Mouse (Mus musculus) B cell, adult 2 months (primary cell): ENCODE results near the gene Caskin1.

Source experiments
- DNase-seq, 2 experiments: peaks; one replicate each; pipeline ENCODE4 v3.0.0; 2022

The Caskin1 gene

DNA sequence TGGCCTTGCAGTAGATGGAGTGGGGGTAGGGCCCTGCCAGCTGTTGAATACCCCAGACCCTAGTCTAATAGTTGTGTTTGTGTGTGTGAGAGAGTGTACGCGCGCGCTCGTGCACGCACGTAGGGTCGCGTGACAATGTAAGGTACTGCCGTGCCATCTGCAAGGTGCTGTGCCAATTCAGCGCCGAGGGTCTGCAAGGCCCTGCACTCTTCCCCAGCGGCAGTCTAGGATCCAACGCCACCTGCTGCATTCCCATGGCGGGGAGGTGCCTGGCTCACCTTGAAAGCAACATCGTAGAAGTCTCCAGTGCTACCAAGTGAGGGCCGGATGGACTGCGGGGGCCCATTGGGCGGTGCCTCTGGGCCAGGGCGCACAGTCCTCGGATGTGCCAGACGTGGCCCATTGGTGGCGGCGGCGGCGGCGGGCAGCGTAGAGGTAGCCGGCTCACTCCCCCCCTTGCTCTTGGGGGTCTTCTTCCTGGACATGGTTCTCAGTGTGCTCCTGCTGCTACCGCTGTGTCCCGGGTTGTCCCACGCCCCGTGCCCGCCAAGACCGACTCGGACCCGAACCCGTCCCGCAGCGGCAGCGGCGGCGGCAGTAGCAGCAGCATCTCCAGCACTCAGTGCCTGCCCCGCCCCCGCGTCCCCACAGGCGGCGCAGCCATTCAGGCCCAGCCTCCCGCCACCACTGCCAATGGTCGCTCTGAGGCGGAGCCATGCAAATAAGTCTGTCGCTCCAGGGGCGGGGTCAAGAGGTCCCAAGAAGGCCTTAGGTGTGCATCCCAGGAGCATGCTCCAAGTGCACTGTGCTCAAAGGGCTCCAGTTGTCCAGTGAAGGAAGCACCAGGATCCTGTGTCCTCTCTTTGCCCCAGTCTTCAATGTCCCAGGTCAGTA lies 44.9 kb downstream of the Caskin1 start:
- DNase-seq = peak; percentile 87

DNA sequence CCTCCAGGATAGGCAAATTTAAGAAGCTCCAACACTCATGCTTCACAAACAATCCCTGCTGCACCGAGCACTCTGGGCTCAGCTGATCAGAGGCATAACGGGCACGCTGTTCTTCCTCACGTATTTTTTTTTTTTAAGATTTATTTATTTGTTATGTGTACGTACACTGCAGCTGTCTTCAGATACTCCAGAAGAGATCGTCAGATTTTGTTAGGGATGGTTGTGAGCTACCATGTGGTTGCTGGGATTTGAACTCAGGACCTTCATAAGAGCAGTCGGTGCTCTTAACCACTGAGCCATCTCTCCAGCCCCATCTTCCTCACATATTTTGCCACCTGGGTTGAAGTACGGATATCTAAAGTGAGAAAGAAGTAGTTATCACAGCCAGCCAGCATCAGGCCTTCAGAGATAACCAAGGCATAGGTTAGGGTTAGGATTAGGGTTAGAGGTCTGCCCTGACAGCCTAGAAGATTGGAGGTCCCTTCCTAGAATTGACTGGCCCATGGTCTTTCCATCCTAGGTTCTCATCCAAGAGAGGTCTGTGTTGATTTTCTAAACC lies 45.8 kb downstream of the Caskin1 start, which contains the start of gene Rab26:
Gene Rab26 (minus strand): TSS at position 51 of the 559 bp plus-strand sequence.
- no peak for DNase-seq

- DNase-seq = no peak
Measured at GRCm38 (mm10) chr17:24535300-24535699, 46.9 kb downstream of the Caskin1 start.

DNA sequence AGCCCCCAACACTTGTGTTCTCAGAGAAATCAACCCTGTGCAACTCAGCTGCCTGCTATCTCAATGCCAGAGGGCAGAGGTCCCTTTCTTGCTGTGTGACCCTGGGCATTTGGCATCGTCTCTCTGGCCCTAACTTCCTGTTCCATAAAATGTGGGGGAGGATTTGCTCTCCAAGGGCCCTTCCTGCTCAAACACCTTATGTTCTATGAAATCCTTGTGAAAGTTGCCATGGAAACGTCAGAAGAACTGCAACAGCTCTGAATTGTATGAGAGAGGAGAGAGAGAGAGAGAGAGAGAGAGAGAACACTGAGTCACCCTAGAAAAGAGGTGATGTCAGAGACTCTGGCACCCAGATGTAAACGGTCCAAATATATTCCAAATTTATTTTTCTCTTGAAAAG lies 49.1 kb downstream of the Caskin1 start:
- DNase-seq = no peak

DNA sequence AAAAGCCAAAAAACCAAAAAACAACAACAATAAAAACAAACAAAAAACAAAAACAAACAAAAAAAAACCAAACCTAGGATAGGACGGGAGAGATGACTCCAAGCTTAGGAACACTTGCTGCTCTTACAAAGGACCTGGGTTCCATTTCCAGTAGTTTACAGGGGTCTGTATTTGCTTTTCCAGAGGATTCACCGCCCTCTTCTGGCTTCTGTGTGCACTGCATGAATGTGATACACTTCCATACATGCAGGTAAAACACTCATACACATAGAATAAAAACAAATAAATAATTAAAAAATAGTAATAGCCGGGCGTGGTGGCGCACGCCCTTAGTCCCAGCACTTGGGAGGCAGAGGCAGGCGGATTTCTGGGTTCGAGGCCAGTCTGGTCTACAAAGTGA lies 50.5 kb downstream of the Caskin1 start:
- peak; percentile 57 to 70 for DNase-seq

GRCm38 (mm10) chr17:24540375-24540774 lies 52.0 kb downstream of the Caskin1 start:
- DNase-seq = peak; percentile 66 to 71

DNA sequence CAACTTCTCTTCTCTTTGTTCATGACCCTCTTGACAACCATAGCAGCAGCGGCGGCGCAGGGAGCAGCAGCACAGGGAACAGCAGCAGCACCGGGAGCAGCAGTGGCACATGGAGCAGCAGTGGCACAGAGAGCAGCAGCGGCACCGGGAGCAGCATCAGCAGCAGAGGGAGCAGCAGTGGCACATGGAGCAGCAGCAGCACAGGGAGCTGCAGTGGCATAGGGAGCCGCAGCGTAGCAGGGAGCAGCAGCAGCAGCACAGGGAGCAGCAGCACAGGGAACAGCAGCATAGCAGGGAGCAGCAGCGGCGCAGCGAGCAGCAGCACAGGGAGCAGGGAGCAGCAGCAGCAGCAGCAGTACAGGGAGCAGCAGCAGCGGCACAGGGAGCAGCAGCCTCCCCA lies 56.2 kb downstream of the Caskin1 start:
- no peak for DNase-seq

GRCm38 (mm10) chr17:24545247-24545646 lies 56.8 kb downstream of the Caskin1 start:
- DNase-seq = no peak

DNA sequence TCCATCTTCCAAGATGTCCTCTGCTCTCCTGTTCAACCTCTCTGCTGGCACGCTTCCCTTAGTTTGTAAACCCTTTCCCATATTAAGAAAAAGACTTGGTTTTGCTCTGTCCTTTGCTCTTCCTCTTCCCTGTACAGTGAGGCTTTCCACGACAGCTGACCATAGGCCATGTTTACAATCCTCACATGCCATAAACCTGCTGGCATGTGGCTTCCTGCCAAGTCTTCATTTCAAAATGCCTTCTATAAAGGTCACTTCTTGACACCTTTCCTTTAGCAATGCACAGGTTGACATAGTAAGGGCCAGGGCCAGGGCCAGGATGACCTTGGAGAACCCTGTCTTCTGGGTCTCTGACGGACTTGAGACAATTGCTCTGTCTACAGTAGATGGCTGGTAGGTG lies 57.8 kb downstream of the Caskin1 start:
- no peak for DNase-seq

GRCm38 (mm10) chr17:24548435-24548834 lies 60.0 kb downstream of the Caskin1 start:
- DNase-seq = peak; percentile 56 to 66

- peak; percentile 58 to 60 for DNase-seq
Measured at GRCm38 (mm10) chr17:24548921-24549617, 60.7 kb downstream of the Caskin1 start.

GRCm38 (mm10) chr17:24549618-24550415 lies 61.4 kb downstream of the Caskin1 start, which contains the start of gene Pkd1:
Gene Pkd1 (plus strand): TSS chr17:24549834.
- peak; percentile 99 for DNase-seq

DNA sequence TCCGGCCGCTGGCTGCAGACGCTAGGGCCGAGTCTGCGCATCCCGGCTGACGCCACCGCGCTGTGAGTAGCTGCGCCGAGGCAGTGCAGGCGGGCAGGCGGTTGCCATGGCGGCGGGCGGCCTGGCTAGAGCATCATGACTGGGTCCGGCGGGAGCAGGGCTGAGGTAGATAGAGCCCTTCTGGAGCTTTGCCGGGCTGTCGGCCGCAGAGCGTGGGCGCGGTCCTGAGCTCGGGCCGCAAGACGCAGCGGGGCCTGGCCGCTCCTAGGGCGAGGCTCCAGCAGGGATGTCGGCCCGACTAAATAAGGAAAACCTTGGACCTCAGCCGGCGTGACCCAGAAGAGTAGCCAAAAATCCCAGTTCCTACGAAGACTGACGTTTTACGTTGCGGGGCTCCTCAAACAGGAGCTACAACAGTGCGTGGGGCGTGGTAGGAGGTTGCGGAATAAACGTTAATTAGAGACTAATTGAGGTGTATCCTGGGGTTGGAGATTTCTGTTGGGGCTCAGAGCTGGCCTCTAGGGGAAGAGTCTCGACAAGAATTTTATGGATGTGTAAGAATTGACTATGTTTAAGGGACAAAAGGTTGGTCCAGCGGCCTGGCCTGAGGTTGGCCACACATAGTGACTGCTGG lies 62.1 kb downstream of the Caskin1 start:
- peak; percentile 69 to 72 for DNase-seq

DNA sequence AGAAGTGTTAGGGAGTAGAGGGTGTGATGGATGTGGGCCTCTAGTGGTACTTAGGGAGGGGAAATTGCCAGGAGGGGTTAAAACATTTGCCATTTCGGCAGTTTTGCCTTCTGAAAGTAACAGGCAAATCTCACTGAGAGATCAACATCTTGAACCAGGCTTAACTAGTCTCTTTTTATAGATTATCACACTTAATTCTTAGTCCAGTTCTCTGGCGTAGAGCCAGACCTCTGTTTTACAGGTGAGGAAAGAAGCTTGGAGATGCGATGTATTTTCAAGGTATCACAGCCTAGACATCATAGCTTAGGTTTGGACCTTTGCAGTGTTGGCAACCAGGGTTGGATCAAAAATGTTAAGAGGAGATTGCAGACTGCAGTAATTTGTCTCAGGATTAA lies 62.6 kb downstream of the Caskin1 start:
- DNase-seq = no peak

- no peak for DNase-seq
Measured at GRCm38 (mm10) chr17:24557091-24557490, 68.7 kb downstream of the Caskin1 start.
